Mouse (Mus musculus) megakaryocyte, embryonic 14.5 days (primary cell): ENCODE results near the gene Slco1a5.

ENCODE experiments used
- FLI1 ChIP-seq: IDR thresholded peaks from 2 replicates; pipeline ENCODE4 v1.6.1; 2012; ENCODE audit warnings: low read length, inconsistent platforms, mixed read lengths
- GATA1 ChIP-seq: IDR thresholded peaks from 3 replicates; pipeline ENCODE4 v1.6.1; 2012; ENCODE audit warnings: mixed read lengths, low read length, inconsistent platforms, borderline replicate concordance

DNA sequence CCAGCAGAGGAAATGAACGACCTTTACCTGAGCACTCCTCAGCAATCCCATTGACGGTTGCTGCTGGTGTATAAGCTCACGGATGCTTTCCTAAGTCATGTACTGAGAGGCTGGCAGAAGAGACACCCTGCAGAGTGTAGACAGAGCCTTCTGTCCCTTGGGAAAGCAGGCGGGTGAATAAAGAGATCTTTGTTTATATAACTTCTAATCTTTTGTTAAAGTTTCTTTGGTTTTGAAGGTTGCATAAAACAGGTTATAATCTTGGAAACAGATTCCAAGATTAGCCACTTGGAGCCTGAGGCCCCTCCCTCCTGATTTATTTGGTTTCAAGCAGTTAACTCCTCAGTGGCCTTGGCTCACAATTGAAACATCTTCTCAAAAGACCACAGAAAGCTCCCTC, at the start of gene Slco1a5:
- TF ChIP-seq GATA1 (no peak), FLI1 (no peak)
